Mouse (Mus musculus): ENCODE results near the gene Slc7a6.

GRCm38 (mm10) chr8:106137906-106138477 is 30.7 kb upstream of the Slc7a6 start:
- no peak for TF ChIP-seq CTCF (IDR thresholded peaks at IDR 0.05; ENCODE audit: borderline replicate concordance, insufficient read depth, low read depth, low read length)
- TF ChIP-seq POLR2A (IDR thresholded peaks at IDR 0.05; ENCODE audit: borderline replicate concordance, insufficient read depth, low read length): 0 out of 2 replicates have a peak, but pooled peaks have one; percentile 17
